Mouse (Mus musculus) megakaryocyte, embryonic 14.5 days (primary cell): ENCODE measurements at regions not wholly inside any gene's neighbourhood (a gene's known extent, or its start where the extent isn't known, plus 50 kb on each side); places are given as distances from the start of the nearest gene placed in this dataset.

ENCODE experiments used
- FLI1 ChIP-seq: IDR thresholded peaks from 2 replicates; pipeline ENCODE4 v1.6.1; 2012; ENCODE audit warnings: low read length, inconsistent platforms, mixed read lengths
- GATA1 ChIP-seq: IDR thresholded peaks from 3 replicates; pipeline ENCODE4 v1.6.1; 2012; ENCODE audit warnings: mixed read lengths, low read length, inconsistent platforms, borderline replicate concordance

DNA sequence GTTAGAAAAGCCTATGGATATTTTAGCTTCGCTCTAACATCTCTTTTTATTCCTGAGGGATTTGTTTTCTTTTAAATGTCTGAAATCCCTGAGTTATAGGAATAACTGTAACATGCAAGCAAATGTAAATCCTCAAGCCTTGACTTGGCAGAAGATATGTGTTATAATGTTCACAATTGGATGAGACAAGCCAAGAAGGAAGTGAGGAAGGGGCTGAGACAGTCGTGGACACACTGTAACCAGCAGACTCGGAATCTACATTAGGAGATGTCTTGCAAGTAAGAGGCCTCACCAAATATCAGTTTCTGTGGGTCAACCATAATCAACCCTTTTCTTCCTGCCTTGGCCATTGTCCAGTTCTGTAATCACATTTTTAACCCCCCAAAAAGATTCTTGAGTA, 366.6 kb upstream of the Kif18a start:
- no peak for TF ChIP-seq GATA1
- TF ChIP-seq FLI1: no peak
